Mouse (Mus musculus): ENCODE data around the gene Tmem214. TPM values are rescaled to one million over a fixed set of nuclear protein-coding genes. Genes with fewer than 3 reads are reported as not detected.

The Tmem214 gene
- total RNA-seq (2022), result 10 to 100 TPM; 37.4 to 39.9 (median 38.4) TPM

DNA sequence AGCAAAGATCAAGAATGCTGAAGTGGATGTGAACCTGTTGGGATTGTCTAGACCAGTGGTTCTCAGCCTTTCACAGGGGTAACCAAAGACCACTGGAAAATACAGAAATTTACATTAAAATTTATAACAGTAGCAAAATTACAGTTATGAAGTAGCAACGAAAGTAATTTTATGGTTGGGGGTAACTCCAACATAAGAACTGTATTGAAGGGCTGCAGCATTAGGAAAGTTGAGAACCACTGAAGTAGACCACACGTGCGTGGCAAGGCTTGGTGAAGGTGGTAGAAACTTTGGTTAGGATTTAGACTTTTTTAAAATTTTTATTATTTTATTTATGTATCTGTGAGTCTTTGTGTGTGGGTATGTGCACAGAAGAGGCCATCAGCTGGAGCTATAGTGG lies at the start of gene Tmem214:
Tmem214 (plus strand) TSS at position 301 of the 400 bp plus-strand sequence.
- DNase-seq (ENCODE audit: low spot score), result no peak

DNA sequence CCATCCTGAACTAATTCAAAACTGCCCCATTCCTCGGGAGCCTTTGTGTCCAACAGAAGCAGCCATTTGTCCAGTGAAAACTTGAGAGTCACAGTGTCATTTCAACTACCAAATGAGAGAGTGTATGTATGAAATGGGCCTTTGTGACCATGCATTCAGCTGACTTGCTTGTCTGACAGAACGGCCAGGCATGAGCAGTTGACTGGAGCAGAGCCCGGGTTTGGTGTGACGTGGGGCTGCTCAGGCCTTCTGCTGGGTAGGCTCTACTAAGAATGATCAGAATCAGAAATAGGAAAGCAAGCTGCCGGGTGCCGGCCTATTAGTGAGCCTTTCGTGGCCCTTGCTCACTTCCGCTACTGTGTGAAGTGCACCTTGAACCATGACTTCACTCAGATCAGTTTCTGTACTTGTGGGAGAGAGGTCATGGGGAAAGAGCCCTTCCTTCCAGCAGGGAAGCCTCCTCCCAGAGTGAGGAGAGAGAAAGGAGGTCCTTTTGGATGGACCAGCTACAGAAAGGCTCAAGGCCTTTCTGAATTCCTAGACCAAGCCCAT lies 49.0 kb upstream of the Tmem214 start:
- no peak for DNase-seq (ENCODE audit: low spot score)

GRCm38 (mm10) chr5:30822689-30823088 lies 45.1 kb upstream of the Tmem214 start:
- no peak for DNase-seq (ENCODE audit: low spot score)

GRCm38 (mm10) chr5:30823091-30823490 lies 44.7 kb upstream of the Tmem214 start:
- no peak for DNase-seq (ENCODE audit: low spot score)

GRCm38 (mm10) chr5:30824124-30824988 lies 43.5 kb upstream of the Tmem214 start:
- DNase-seq (ENCODE audit: low spot score), result no peak

DNA sequence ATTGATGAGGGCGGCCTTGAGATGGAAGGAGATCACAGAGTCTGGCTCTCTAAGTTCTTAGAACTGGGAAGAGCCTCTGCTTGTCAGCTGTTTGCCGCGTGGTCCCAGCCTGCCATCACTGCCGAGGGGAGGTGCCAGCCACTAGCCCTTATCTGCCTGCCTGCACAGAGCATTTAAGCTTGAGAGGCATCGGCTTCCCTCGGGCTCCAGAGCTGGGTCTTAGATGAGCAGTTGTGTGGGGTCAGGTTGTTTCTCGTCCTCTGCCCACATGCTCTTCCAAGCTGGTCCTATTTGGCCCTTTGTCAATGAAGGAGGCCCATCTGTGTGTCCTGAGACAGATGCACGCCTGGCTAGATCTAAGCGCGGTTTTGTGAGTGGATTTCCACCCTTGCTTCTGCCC lies 42.6 kb upstream of the Tmem214 start:
- DNase-seq (ENCODE audit: low spot score), result no peak

- no peak for DNase-seq (ENCODE audit: low spot score)
These were observed 42.0 kb upstream of the Tmem214 start for GRCm38 (mm10) chr5:30825821-30826220.

DNA sequence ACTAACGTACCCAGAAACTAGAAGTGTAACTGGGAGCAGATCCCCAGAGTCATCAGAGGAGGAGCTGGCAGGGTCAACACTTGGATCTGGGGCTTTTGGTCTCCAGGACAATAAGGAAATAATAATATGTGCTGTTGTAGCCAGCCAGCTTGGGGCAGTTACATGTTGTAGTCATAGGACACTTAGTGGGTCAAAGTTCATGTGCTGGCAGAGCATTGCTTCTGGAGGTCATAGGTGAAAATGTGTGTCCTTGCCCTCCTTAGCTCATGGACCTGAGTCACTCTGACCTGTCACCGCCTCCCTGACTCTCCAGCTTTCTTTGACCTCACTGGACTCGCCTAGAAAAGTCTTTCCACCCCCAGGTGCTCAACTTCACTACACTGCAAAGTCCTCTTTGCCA lies 34.4 kb upstream of the Tmem214 start:
- no peak for DNase-seq (ENCODE audit: low spot score)

DNA sequence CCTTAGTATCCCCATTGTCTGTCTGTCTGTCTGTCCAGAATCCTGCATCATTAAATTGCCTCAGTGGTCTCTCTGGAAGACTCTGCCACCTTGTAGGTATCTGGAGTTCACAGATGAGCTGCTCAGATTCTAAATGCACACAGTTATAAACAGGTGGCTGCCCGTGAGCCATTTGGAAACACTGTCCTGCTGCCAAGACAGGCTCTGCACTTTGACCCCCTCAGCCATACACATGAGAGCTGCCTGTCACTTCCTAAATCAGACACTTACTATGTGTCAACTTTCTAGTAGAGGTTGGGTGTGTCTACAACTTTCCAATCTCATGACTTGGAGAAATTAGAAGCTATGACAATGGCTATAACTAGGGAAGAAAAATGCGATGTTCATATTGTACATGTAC lies 28.1 kb upstream of the Tmem214 start:
- no peak for DNase-seq (ENCODE audit: low spot score)

GRCm38 (mm10) chr5:30841896-30842295 lies 25.9 kb upstream of the Tmem214 start:
- DNase-seq (ENCODE audit: low spot score), result no peak

GRCm38 (mm10) chr5:30849891-30850555 lies 17.8 kb upstream of the Tmem214 start:
- DNase-seq (ENCODE audit: low spot score), result no peak

- DNase-seq (ENCODE audit: low spot score), result no peak
These were observed 17.3 kb upstream of the Tmem214 start for GRCm38 (mm10) chr5:30850556-30850925.

- no peak for DNase-seq (ENCODE audit: low spot score)
These were observed 14.3 kb upstream of the Tmem214 start for GRCm38 (mm10) chr5:30853522-30853921.

DNA sequence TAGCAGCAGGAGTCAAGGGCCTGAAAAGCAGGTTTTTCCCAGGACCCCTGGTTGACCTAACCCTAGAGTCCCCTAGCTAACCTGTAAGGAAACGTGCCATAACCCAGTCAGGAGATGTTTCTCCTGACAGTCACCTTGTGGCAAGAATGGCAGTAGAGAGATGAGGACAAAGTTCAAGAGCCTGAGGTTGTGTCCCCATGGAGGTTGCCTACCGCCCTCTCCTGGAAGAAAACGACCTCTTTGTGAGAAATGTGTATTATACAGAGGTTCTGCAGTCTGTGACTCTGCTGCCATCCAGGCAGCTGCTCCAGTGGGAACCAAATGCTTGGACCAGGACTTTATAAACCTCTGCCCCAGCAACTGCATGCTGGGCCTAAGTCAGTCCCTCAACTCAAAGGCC lies 12.1 kb upstream of the Tmem214 start:
- DNase-seq (ENCODE audit: low spot score), result no peak

GRCm38 (mm10) chr5:30856124-30856523 lies 11.7 kb upstream of the Tmem214 start:
- no peak for DNase-seq (ENCODE audit: low spot score)

- no peak for DNase-seq (ENCODE audit: low spot score)
These were observed 4.0 kb upstream of the Tmem214 start for GRCm38 (mm10) chr5:30863852-30864251.

- no peak for DNase-seq (ENCODE audit: low spot score)
These were observed 3.5 kb upstream of the Tmem214 start for GRCm38 (mm10) chr5:30864322-30864721.

DNA sequence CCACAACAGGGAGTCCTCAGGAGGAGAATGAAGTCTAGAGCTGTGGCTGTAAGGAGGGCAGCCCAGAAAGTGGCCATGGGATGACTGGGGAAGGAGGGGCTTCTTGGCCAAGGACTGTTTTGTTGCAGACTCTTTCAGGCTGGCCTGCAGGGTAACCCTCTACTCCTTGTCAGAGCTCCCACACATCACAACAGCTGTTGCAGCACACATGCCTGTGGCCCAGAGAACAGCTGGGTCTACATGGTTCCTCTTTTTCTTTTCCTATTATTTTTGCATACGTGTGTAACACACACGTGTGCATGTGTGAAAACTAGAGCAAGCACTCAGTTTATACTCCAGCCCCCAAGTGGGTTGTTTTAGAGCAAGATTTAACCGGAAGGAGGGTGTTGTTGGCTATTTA lies 941 bp upstream of the Tmem214 start:
- DNase-seq (ENCODE audit: low spot score), result no peak

DNA sequence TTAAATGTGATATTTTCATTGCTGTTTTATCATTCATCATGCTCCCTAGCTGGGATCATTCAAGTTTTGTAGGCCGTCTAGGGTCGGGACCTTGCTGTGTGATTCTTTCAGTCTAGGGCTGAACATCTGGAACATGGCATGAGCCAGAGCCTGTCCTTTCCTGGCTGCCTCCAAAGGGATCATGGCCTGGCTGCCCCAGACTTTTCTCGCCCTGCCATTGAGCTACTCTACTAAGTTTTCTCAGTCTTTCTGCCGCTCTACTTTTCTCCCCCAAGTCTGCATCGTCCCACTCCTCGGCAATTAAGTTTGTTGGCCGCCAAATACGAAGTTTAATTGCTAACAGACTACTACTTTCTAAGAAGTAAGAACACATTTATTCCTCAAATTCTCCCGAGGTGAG lies 1.2 kb downstream of the Tmem214 start:
- DNase-seq (ENCODE audit: low spot score), result peak; percentile 31

- peak; percentile 91 for DNase-seq (ENCODE audit: low spot score)
These were observed 1.8 kb downstream of the Tmem214 start for GRCm38 (mm10) chr5:30869405-30870130.

- no peak for DNase-seq (ENCODE audit: low spot score)
These were observed 2.3 kb downstream of the Tmem214 start for GRCm38 (mm10) chr5:30870131-30870406.

DNA sequence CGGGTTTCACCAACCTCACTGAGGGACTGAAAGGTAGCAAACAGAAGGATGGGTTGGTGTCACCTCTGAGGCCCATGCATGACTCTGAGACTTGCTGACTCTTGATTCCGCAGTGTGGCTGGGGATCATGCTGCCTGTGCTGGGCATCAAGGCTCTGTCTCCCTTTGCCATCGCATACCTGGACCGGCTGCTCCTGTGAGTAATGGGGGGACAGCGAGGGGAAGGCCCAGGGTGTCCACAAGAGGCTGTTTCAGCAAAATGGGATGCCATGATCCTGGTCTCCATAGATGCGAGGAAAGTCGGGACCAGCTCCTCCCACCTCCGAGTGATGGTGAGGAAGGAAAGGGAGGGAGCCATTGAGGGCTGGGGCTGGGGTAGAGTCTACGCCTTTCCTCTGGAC lies 4.8 kb downstream of the Tmem214 start:
- no peak for DNase-seq (ENCODE audit: low spot score)

All from heart, adult 8-10 months (tissue).